Mouse (Mus musculus) G1E (cell line): Measurements from ENCODE around the gene Sdk1. TPM values are rescaled to one million over a fixed set of nuclear protein-coding genes. Genes with fewer than 3 reads are reported as not detected.
A peak's percentile ranks its signal among the peaks of the same experiment; 100 is the strongest.

ENCODE experiments used
- ATAC-seq: 2 replicates; pipeline ENCODE4 v1.8.0; 2016; ENCODE audit warnings: mild to moderate bottlenecking; ENCODE audit not compliant: insufficient number of reproducible peaks, poor library complexity, low FRiP score, severe bottlenecking; ENCODE audit errors: extremely low read depth
- DNase-seq: peaks from one replicate; pipeline ENCODE4 v3.0.0; 2012; ENCODE audit warnings: low spot score
- H3K27me3 ChIP-seq: 2 replicates; pipeline ENCODE4 v1.6.1; 2012; ENCODE audit warnings: mild to moderate bottlenecking, low read length, inconsistent platforms; ENCODE audit not compliant: insufficient read depth
- H3K36me3 ChIP-seq: replicated peaks from 2 replicates; pipeline ENCODE3; 2012; ENCODE audit warnings: mild to moderate bottlenecking, inconsistent platforms
- H3K4me1 ChIP-seq: 2 replicates; pipeline ENCODE4 v1.6.1; 2012; ENCODE audit warnings: low read depth, low read length, inconsistent platforms, mixed read lengths; ENCODE audit not compliant: insufficient read depth
- H3K4me3 ChIP-seq: 2 replicates; pipeline ENCODE4 v1.5.1; 2012; ENCODE audit warnings: low read depth, mild to moderate bottlenecking, inconsistent platforms, low read length, moderate library complexity, mixed read lengths
- H3K9me3 ChIP-seq: replicated peaks from 2 replicates; pipeline ENCODE4 v1.6.1; 2012; ENCODE audit warnings: inconsistent platforms
- CTCF ChIP-seq: IDR thresholded peaks from 2 replicates; pipeline ENCODE4 v1.5.1; 2012; ENCODE audit warnings: low read depth, low read length, inconsistent platforms, mixed read lengths
- GATA1 ChIP-seq: IDR thresholded peaks from 2 replicates; pipeline ENCODE4 v1.6.1; 2012; ENCODE audit warnings: borderline replicate concordance, low read length, inconsistent platforms, mixed read lengths
- GATA2 ChIP-seq: IDR thresholded peaks from 2 replicates; pipeline ENCODE4 v1.6.1; 2012; ENCODE audit warnings: low read depth, low read length, inconsistent platforms, borderline replicate concordance
- POLR2AphosphoS5 ChIP-seq: IDR thresholded peaks from 2 replicates; pipeline ENCODE4 v1.6.1; 2012; ENCODE audit warnings: low read depth, low read length, inconsistent platforms; ENCODE audit not compliant: insufficient replicate concordance
- TAL1 ChIP-seq: conservative IDR thresholded peaks from 2 replicates; pipeline ENCODE4 v1.6.1; 2012; ENCODE audit warnings: low read depth, low read length, inconsistent platforms, mixed read lengths
- polyA plus RNA-seq: library from polyadenylated mRNA; stranded (reverse); fragments of >175 nt; gene quantifications from 2 replicates; pipeline ENCODE4 v1.2.3, GENCODE M21; 2012
- total RNA-seq, 2 experiments: library from RNA; stranded (forward) in 1 of 2; stranded (reverse) in 1 of 2; fragments of 200-1000 nt in 1 of 2; fragments of >200 nt in 1 of 2; fragmentation: Nextera tagmentation in 1 of 2; gene quantifications; 2 replicates each; pipeline ENCODE4 v1.2.3; 2014 to 2017

Sdk1 gene
- total RNA-seq (2014; fragmentation: Nextera tagmentation) (not detected in 2 replicates), total RNA-seq (2017) (0.27 TPM in 1 of 2 replicates, not detected in the other), polyA plus RNA-seq (not detected in 2 replicates)

GRCm38 (mm10) chr5:141240841-141241543 is at the start of gene Sdk1:
Gene Sdk1 (plus strand): TSS chr5:141241490.
- no peak for DNase-seq
- ATAC-seq = no peak
- H3K9me3 ChIP-seq = peaks cover 59% of the 10 kb centered on the region
- H3K36me3 ChIP-seq = no peaks in the 10 kb centered on the region
- TF ChIP-seq CTCF = no peak
- TF ChIP-seq POLR2AphosphoS5 = no peak
- no peak for TF ChIP-seq GATA1
- no peak for TF ChIP-seq GATA2
- no peak for TF ChIP-seq TAL1
- H3K27me3 ChIP-seq = no peaks in the 10 kb centered on the region
- H3K4me3 ChIP-seq = peak within 1 kb of the TSS; percentile 16; the same call in 1 of the 2 replicates
- no peaks in the 10 kb centered on the region for H3K4me1 ChIP-seq

DNA sequence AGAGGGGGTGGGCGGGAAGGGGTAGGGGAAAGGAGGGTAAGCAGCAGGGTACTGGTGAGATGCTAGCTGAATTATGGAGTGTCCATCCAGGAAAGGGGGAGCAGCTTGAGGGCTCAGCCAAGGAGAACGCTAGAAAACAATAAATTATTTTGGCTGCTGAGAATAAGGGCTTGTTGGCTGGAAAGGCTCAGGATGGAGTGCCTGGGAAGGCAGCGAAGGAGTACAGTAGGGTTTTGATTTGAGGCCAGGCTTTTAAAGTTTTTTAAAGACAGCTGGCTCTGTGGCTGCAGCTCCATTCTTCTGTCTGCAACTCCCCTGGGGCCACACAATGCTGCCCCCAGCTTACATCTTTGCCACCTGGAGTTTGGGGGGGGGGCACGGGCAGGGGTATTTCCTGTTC is 44.0 kb upstream of the Sdk1 start:
- TF ChIP-seq CTCF (no peak), TAL1 (no peak), GATA2 (no peak), POLR2AphosphoS5 (no peak), GATA1 (no peak)
- DNase-seq (no peak), ATAC-seq (no peak)
- Histone ChIP-seq H3K4me3 (no peak overlapping the region), H3K36me3 (no peaks in the 10 kb centered on the region), H3K9me3 (peaks cover 61% of the 10 kb centered on the region), H3K4me1 (no peaks in the 10 kb centered on the region), H3K27me3 (no peaks in the 10 kb centered on the region)

GRCm38 (mm10) chr5:141202276-141203065 is 38.8 kb upstream of the Sdk1 start:
- Histone ChIP-seq H3K36me3 (no peaks in the 10 kb centered on the region), H3K9me3 (peaks cover 64% of the 10 kb centered on the region), H3K27me3 (no peaks in the 10 kb centered on the region), H3K4me1 (no peaks in the 10 kb centered on the region), H3K4me3 (no peak overlapping the region)
- ATAC-seq (no peak), DNase-seq (no peak)
- no peak for TF ChIP-seq POLR2AphosphoS5
- no peak for TF ChIP-seq GATA1
- no peak for TF ChIP-seq GATA2
- TF ChIP-seq TAL1 = no peak
- no peak for TF ChIP-seq CTCF

DNA sequence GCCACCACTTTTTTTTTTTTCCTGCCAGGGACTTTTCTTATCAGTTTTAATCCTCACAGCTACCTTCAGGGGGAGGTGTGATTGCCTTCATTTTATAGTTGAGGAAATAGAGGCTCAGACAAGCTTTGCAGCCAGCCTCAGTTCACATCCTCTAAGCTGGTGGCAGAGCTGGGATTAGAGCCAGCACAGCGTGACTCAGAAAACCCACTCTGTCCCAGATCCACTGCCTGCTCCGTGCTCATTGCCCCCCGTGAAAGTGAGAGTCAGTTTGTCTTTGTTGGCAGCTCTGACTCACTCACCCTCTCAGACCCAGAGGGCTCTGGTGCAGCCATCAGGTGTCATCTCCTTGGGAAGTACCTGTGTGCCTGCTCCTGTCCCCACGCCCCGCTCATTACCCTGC is 34.2 kb upstream of the Sdk1 start:
- Histone ChIP-seq H3K27me3 (no peaks in the 10 kb centered on the region), H3K4me1 (no peaks in the 10 kb centered on the region), H3K36me3 (no peaks in the 10 kb centered on the region), H3K9me3 (peaks cover 78% of the 10 kb centered on the region), H3K4me3 (no peak overlapping the region)
- TF ChIP-seq POLR2AphosphoS5 (no peak), TAL1 (no peak), CTCF (no peak), GATA1 (no peak), GATA2 (no peak)
- DNase-seq (no peak), ATAC-seq (no peak)

DNA sequence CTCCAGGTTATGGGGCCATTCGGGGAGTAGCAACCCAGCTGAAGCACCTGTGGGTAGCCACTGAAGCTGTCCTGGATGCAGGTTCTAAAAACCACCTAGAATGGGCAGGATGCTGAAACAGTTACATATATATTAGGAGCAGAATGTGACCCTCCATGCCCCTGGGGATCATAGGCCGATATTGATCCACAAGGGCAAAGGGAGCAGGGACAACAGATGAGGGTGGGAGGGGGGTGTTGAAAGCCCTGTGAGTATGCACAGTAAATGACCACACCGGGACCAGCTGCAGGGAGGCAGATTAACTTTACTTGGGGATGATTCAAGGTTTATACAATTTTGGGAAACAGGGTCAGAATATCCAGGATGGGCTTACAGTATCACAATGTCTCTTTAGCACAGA is 16.0 kb upstream of the Sdk1 start:
- H3K4me1 ChIP-seq = no peaks in the 10 kb centered on the region
- no peak for DNase-seq
- ATAC-seq = no peak

GRCm38 (mm10) chr5:141234326-141234725 is 7.0 kb upstream of the Sdk1 start:
- TF ChIP-seq CTCF (no peak), POLR2AphosphoS5 (no peak), GATA1 (no peak), TAL1 (no peak), GATA2 (no peak)
- Histone ChIP-seq H3K4me1 (no peaks in the 10 kb centered on the region), H3K36me3 (no peaks in the 10 kb centered on the region), H3K27me3 (no peaks in the 10 kb centered on the region), H3K9me3 (peaks cover 56% of the 10 kb centered on the region), H3K4me3 (no peak overlapping the region)
- DNase-seq (no peak), ATAC-seq (no peak)

More for the DNA sequence above, 16.0 kb upstream of the Sdk1 start:
- H3K27me3 ChIP-seq = no peaks in the 10 kb centered on the region
- TF ChIP-seq CTCF (no peak), POLR2AphosphoS5 (no peak), GATA2 (no peak), TAL1 (no peak)
- peaks cover 77% of the 10 kb centered on the region for H3K9me3 ChIP-seq
- H3K4me3 ChIP-seq = no peak overlapping the region
- H3K36me3 ChIP-seq = no peaks in the 10 kb centered on the region
